Mouse (Mus musculus) urinary bladder, postnatal 36 days (tissue): ENCODE measurements at regions not wholly inside any gene's neighbourhood (a gene's known extent, or its start where the extent isn't known, plus 50 kb on each side); places are given as distances from the start of the nearest gene placed in this dataset.
A peak's percentile ranks its signal among the peaks of the same experiment; 100 is the strongest.

Experiments used
- DNase-seq, 2 experiments: peaks; one replicate each; pipeline ENCODE4 v3.0.0; 2022; ENCODE audit warnings: low spot score in 2 of 2, mixed read lengths in 1 of 2

- DNase-seq: peak; percentile 55 to 77
Measured at GRCm38 (mm10) chr9:31971801-31972628, 58.8 kb upstream of the Barx2 start.

GRCm38 (mm10) chr9:31972629-31972993 is 59.3 kb upstream of the Barx2 start:
- DNase-seq: no peak

- no peak for DNase-seq
Measured at GRCm38 (mm10) chr9:31976191-31976590, 62.9 kb upstream of the Barx2 start.

GRCm38 (mm10) chr9:31978071-31978470 is 64.8 kb upstream of the Barx2 start:
- no peak for DNase-seq

GRCm38 (mm10) chr9:31979211-31979610 is 65.9 kb upstream of the Barx2 start:
- no peak for DNase-seq

GRCm38 (mm10) chr9:31980459-31980858 is 67.2 kb upstream of the Barx2 start:
- DNase-seq: no peak

- DNase-seq: no peak
Measured at GRCm38 (mm10) chr9:31983759-31984586, 70.7 kb upstream of the Barx2 start.

GRCm38 (mm10) chr9:31988826-31989225 is 75.6 kb upstream of the Barx2 start:
- DNase-seq: no peak

GRCm38 (mm10) chr9:31989581-31990360 is 76.5 kb upstream of the Barx2 start:
- no peak for DNase-seq

GRCm38 (mm10) chr9:31990456-31990855 is 77.2 kb upstream of the Barx2 start:
- DNase-seq: no peak

- DNase-seq: no peak
Measured at GRCm38 (mm10) chr9:31993631-31994601, 80.7 kb upstream of the Barx2 start.

- no peak for DNase-seq
Measured at GRCm38 (mm10) chr9:31995101-31995500, 81.8 kb upstream of the Barx2 start.

- DNase-seq: no peak
Measured at GRCm38 (mm10) chr9:31995700-31996099, 82.4 kb upstream of the Barx2 start.

GRCm38 (mm10) chr9:31996466-31997177 is 83.4 kb upstream of the Barx2 start:
- no peak for DNase-seq

- DNase-seq: no peak
Measured at GRCm38 (mm10) chr9:31997178-31998097, 84.2 kb upstream of the Barx2 start.

- DNase-seq: no peak
Measured at GRCm38 (mm10) chr9:31998488-31999280, 85.4 kb upstream of the Barx2 start.

- DNase-seq: peak in 1 of 2 experiments; percentile 49
Measured at GRCm38 (mm10) chr9:31999760-32000159, 86.5 kb upstream of the Barx2 start.

- no peak for DNase-seq
Measured at GRCm38 (mm10) chr9:32002924-32003323, 89.7 kb upstream of the Barx2 start.
